Mouse (Mus musculus) CH12.LX (cell line): ENCODE results near the gene Lrmda. TPM values are rescaled to one million over a fixed set of nuclear protein-coding genes. Genes with fewer than 3 reads are reported as not detected.

Experiments
- DNase-seq: peaks from one replicate; pipeline ENCODE4 v3.0.0-alpha.2; 2013; ENCODE audit errors: extremely low read depth
- H3K27ac ChIP-seq: 2 replicates; pipeline ENCODE4 v1.5.1; 2012; ENCODE audit warnings: low read depth, mild to moderate bottlenecking, control low read depth, moderate library complexity; ENCODE audit not compliant: insufficient read depth
- H3K27me3 ChIP-seq: replicated peaks from 2 replicates; pipeline ENCODE3; 2012; ENCODE audit warnings: inconsistent platforms
- H3K36me3 ChIP-seq, 2 experiments: replicated peaks in 1 of 2; 2 replicates each; pipeline versions ENCODE3 to v1.6.1; 2012; ENCODE audit warnings: inconsistent platforms in 1 of 2, low read length in 1 of 2, mild to moderate bottlenecking in 1 of 2, mixed read lengths in 1 of 2, moderate library complexity in 1 of 2; ENCODE audit not compliant: control insufficient read depth in 1 of 2, insufficient read depth in 1 of 2
- H3K4me1 ChIP-seq, 2 experiments: 2 replicates each; pipeline ENCODE4 v1.6.1; 2012; ENCODE audit warnings: inconsistent platforms in 1 of 2, moderate library complexity in 1 of 2; ENCODE audit not compliant: insufficient read depth in 2 of 2, control insufficient read depth in 1 of 2
- H3K4me2 ChIP-seq: 2 replicates; pipeline ENCODE4 v1.6.1; 2012; ENCODE audit warnings: low read depth, mild to moderate bottlenecking, control low read depth; ENCODE audit not compliant: poor library complexity, insufficient read depth, severe bottlenecking
- H3K4me3 ChIP-seq, 3 experiments: fragments of 150-350 bp in 1 of 3; sonication (generic) in 1 of 3; replicated peaks in 1 of 3; 2 replicates each; pipeline versions ENCODE3 to v1.5.1; 2011 to 2012; ENCODE audit warnings: low read depth in 2 of 3, low read length in 2 of 3, mild to moderate bottlenecking in 2 of 3, moderate library complexity in 2 of 3, control low read depth in 1 of 3, improper control_type of control experiment in 1 of 3, inconsistent platforms in 1 of 3, mixed read lengths in 1 of 3; ENCODE audit not compliant: poor library complexity in 1 of 3
- H3K79me2 ChIP-seq: replicated peaks from 2 replicates; pipeline ENCODE4 v1.6.1; 2012; ENCODE audit warnings: mild to moderate bottlenecking, moderate library complexity; ENCODE audit not compliant: control insufficient read depth, poor library complexity, insufficient read depth, severe bottlenecking; ENCODE audit errors: extremely low read depth
- H3K9ac ChIP-seq: 2 replicates; pipeline ENCODE4 v1.6.1; 2012; ENCODE audit warnings: low read depth, mild to moderate bottlenecking, control low read depth, moderate library complexity; ENCODE audit not compliant: insufficient read depth
- H3K9me3 ChIP-seq: replicated peaks from 2 replicates; pipeline ENCODE3; 2012; ENCODE audit warnings: low read length, inconsistent platforms, mixed read lengths
- CHD1 ChIP-seq: IDR thresholded peaks from 2 replicates; pipeline ENCODE4 v1.6.1; 2012; ENCODE audit warnings: low read depth, low read length, improper control_type of control experiment, inconsistent platforms
- ETS1 ChIP-seq: conservative IDR thresholded peaks from 2 replicates; pipeline ENCODE4 v1.6.1; 2012; ENCODE audit warnings: low read depth, mild to moderate bottlenecking, inconsistent platforms, low read length, improper control_type of control experiment, moderate library complexity
- GABPA ChIP-seq: IDR thresholded peaks from 2 replicates; pipeline ENCODE4 v1.6.1; 2012; ENCODE audit warnings: low read depth, low read length, improper control_type of control experiment, inconsistent platforms; ENCODE audit not compliant: insufficient replicate concordance
- IRF4 ChIP-seq: IDR thresholded peaks from 2 replicates; pipeline ENCODE4 v1.6.1; 2014; ENCODE audit warnings: low read depth, mild to moderate bottlenecking, inconsistent platforms, low read length, improper control_type of control experiment
- JUN ChIP-seq: IDR thresholded peaks from 2 replicates; pipeline ENCODE4 v1.6.1; 2011; ENCODE audit warnings: low read depth, mild to moderate bottlenecking, low read length, improper control_type of control experiment, moderate library complexity; ENCODE audit not compliant: insufficient read depth
- JUND ChIP-seq: conservative IDR thresholded peaks from 2 replicates; pipeline ENCODE4 v1.6.1; 2011; ENCODE audit warnings: low read depth, low read length, improper control_type of control experiment
- KAT2A ChIP-seq: IDR thresholded peaks from 2 replicates; pipeline ENCODE4 v1.6.1; 2012; ENCODE audit warnings: low read length, improper control_type of control experiment, inconsistent platforms; ENCODE audit not compliant: insufficient replicate concordance
- MAFK ChIP-seq: IDR thresholded peaks from 2 replicates; pipeline ENCODE4 v1.6.1; 2011; ENCODE audit warnings: low read length, improper control_type of control experiment; ENCODE audit not compliant: insufficient replicate concordance
- MAZ ChIP-seq: IDR thresholded peaks from 2 replicates; pipeline ENCODE4 v1.6.1; 2012; ENCODE audit warnings: low read depth, mild to moderate bottlenecking, inconsistent platforms, low read length, improper control_type of control experiment, moderate library complexity
- MEF2A ChIP-seq: IDR thresholded peaks from 2 replicates; pipeline ENCODE4 v1.6.1; 2014; ENCODE audit warnings: low read depth, mild to moderate bottlenecking, inconsistent platforms, low read length, improper control_type of control experiment, borderline replicate concordance
- PAX5 ChIP-seq: IDR thresholded peaks from 2 replicates; pipeline ENCODE4 v1.6.1; 2012; ENCODE audit warnings: low read length, inconsistent platforms, mixed read lengths
- POLR2AphosphoS2 ChIP-seq: IDR thresholded peaks from 2 replicates; pipeline ENCODE4 v1.6.1; 2011; ENCODE audit warnings: low read depth, low read length, improper control_type of control experiment
- SMC3 ChIP-seq: IDR thresholded peaks from 2 replicates; pipeline ENCODE4 v1.6.1; 2011; ENCODE audit warnings: low read depth, low read length, improper control_type of control experiment
- TCF12 ChIP-seq: IDR thresholded peaks from 2 replicates; pipeline ENCODE4 v1.6.1; 2014; ENCODE audit warnings: low read depth, mild to moderate bottlenecking, inconsistent platforms, low read length, improper control_type of control experiment
- USF1 ChIP-seq: IDR thresholded peaks from 2 replicates; pipeline ENCODE4 v1.6.1; 2014; ENCODE audit warnings: low read depth, mild to moderate bottlenecking, inconsistent platforms, low read length, improper control_type of control experiment
- ZKSCAN1 ChIP-seq: IDR thresholded peaks from 2 replicates; pipeline ENCODE4 v1.6.1; 2012; ENCODE audit warnings: low read depth, inconsistent platforms, low read length, improper control_type of control experiment, borderline replicate concordance
- ZMIZ1 ChIP-seq: IDR thresholded peaks from 2 replicates; pipeline ENCODE4 v1.6.1; 2012; ENCODE audit warnings: low read depth, mild to moderate bottlenecking, inconsistent platforms, low read length, improper control_type of control experiment
- ZNF384 ChIP-seq: IDR thresholded peaks from 2 replicates; pipeline ENCODE4 v1.6.1; 2012; ENCODE audit warnings: low read depth, low read length, improper control_type of control experiment, inconsistent platforms
- dilution Hi-C: fragments of 300-500 bp; cut with MboI; formaldehyde crosslinking; loops from 2 replicates; pipeline ENCODE4 v1.14.3; 2020; ENCODE audit warnings: low sequenced_read_pairs; ENCODE audit not compliant: extremely low pct_unique_long_range_greater_than_20kb, extremely low pct_ligation_motif_present
- in situ Hi-C: fragments of 300-500 bp; cut with MboI; formaldehyde crosslinking; loops from 3 replicates; pipeline ENCODE4 v1.14.3; 2019; ENCODE audit warnings: low sequenced_read_pairs, low pct_ligation_motif_present, low pct_unique_long_range_greater_than_20kb, mixed read lengths
- polyA plus RNA-seq: library from polyadenylated mRNA; unstranded; fragments of >175 nt; gene quantifications from 2 replicates; pipeline ENCODE4 v1.2.1, GENCODE M21; 2012; ENCODE audit warnings: low read depth; ENCODE audit not compliant: insufficient read length
- total RNA-seq, 2 experiments: library from RNA; depleted of rRNA; stranded (reverse); fragments of 300-350 nt in 1 of 2; fragments of >200 nt in 1 of 2; gene quantifications; 2 replicates each; pipeline ENCODE4 v1.2.3; 2012 to 2014

Lrmda gene
- total and polyA plus RNA-seq, 3 experiments, result 0.89 to 3.7 (median 1.9) TPM

DNA sequence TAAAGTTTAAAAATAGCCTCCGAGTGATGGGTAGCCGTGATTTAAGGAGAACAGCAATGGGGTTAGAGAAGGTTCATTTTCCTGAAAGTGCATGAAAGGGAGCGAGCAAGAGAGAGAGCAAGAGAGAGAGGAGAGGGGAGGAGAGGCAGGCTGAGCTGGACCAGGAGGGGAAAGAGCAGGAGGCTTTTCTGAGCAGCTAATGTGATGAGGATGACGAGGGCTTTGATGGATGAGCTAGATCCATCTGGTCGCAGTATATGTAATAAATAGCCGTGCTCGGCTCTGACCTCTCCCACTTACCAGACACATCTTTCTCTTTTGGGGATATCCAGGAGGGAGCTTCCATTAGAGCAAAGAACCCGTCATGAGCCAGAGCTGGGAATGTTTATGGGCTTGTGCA is 475.8 kb downstream of the Lrmda start:
- DNase-seq, result no peak
- H3K27me3 ChIP-seq, result no peaks in the 10 kb centered on the region
- dilution Hi-C loops, result no loop called here
- in situ Hi-C loops, result no loop called here
- H3K4me3 ChIP-seq, result no peak overlapping the region
- no peaks in the 10 kb centered on the region for H3K4me1 ChIP-seq
- no peak overlapping the region for H3K27ac ChIP-seq
- H3K9me3 ChIP-seq, result no peaks in the 10 kb centered on the region
- TF ChIP-seq ZMIZ1, result no peak
- no peak overlapping the region for H3K9ac ChIP-seq
- H3K36me3 ChIP-seq, result no peaks in the 10 kb centered on the region
- H3K79me2 ChIP-seq, result no peaks in the 10 kb centered on the region
- H3K4me2 ChIP-seq, result no peak overlapping the region

DNA sequence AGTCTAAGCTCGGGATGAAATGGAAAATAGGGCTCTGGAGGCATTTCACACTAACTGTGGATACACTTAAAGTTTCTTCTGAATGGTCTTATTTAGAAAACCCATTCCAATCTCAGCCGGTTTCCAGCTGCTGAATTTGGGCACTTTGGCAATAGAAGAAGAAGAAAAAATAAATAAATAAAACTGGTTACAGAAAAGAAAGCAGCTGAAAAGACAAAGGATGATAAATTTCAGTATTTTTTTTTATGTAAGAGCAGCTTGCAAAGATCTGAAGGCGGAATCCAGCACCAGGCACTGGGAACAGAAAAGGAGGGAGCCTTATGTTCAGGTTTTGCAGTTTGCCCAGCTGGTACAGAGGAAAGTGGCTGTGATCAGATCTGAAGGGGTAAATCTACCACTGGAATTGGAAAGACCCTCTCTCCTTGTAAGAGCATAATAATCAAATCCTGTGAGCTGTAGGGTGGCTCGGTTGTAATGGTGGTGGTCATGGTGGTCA is 478.2 kb downstream of the Lrmda start:
- Histone ChIP-seq H3K4me1 (no peaks in the 10 kb centered on the region), H3K79me2 (no peaks in the 10 kb centered on the region), H3K27me3 (no peaks in the 10 kb centered on the region), H3K27ac (no peak overlapping the region), H3K9me3 (no peaks in the 10 kb centered on the region), H3K36me3 (no peaks in the 10 kb centered on the region), H3K4me2 (no peak overlapping the region), H3K4me3 (no peak overlapping the region), H3K9ac (no peak overlapping the region)
- TF ChIP-seq ETS1 (no peak), CHD1 (no peak), JUN (no peak), MAZ (no peak), ZNF384 (no peak)
- in situ Hi-C loops (no loop called here), dilution Hi-C loops (no loop called here)
- no peak for DNase-seq

GRCm38 (mm10) chr14:22509747-22510530 is 490.4 kb downstream of the Lrmda start:
- TF ChIP-seq CHD1 (no peak), POLR2AphosphoS2 (no peak), MEF2A (no peak), TCF12 (no peak), USF1 (no peak), JUN (no peak), ZKSCAN1 (no peak), MAZ (no peak), JUND (no peak), MAFK (no peak), PAX5 (no peak), ETS1 (no peak), GABPA (no peak), IRF4 (no peak), KAT2A (no peak), SMC3 (no peak)
- H3K4me2 ChIP-seq, result no peak overlapping the region

More at GRCm38 (mm10) chr14:22509747-22510530, 490.4 kb downstream of the Lrmda start:
- no peak for DNase-seq
- no peak overlapping the region for H3K27ac ChIP-seq
- no peaks in the 10 kb centered on the region for H3K36me3 ChIP-seq
- no peaks in the 10 kb centered on the region; a peak in 1 of 4 replicates for H3K4me1 ChIP-seq
- H3K9ac ChIP-seq, result no peak overlapping the region
- no peaks in the 10 kb centered on the region for H3K9me3 ChIP-seq
- dilution Hi-C loops, result no loop called here
- no peak overlapping the region for H3K4me3 ChIP-seq
- in situ Hi-C loops, result no loop called here
- no peaks in the 10 kb centered on the region for H3K79me2 ChIP-seq
- H3K27me3 ChIP-seq, result no peaks in the 10 kb centered on the region
